Mouse (Mus musculus) liver, adult 2 months (tissue): ENCODE data around the gene Hadhb. TPM values are rescaled to one million over a fixed set of nuclear protein-coding genes. Genes with fewer than 3 reads are reported as not detected.

ENCODE experiments used
- DNase-seq: peaks from one replicate; pipeline ENCODE4 v3.0.0-alpha.2; 2011; ENCODE audit warnings: low read depth, low spot score; ENCODE audit errors: extremely low read depth
- H3K27ac ChIP-seq: fragments of 200-500 bp; replicated peaks from 2 replicates; pipeline ENCODE4 v1.5.1; 2012; ENCODE audit warnings: low read depth, mild to moderate bottlenecking, control low read depth, inconsistent platforms, low read length; ENCODE audit not compliant: insufficient read depth
- H3K27me3 ChIP-seq: fragments of 200-500 bp; 2 replicates; pipeline ENCODE4 v1.6.1; 2012; ENCODE audit warnings: mild to moderate bottlenecking, moderate library complexity, low read length, inconsistent platforms; ENCODE audit not compliant: control insufficient read depth, insufficient read depth
- H3K36me3 ChIP-seq: fragments of 200-500 bp; 2 replicates; pipeline ENCODE4 v1.6.1; 2012; ENCODE audit warnings: low read length, inconsistent platforms; ENCODE audit not compliant: control insufficient read depth, insufficient read depth
- H3K4me1 ChIP-seq: fragments of 200-500 bp; 2 replicates; pipeline ENCODE4 v1.6.1; 2011; ENCODE audit warnings: low read length; ENCODE audit not compliant: control insufficient read depth, insufficient read depth
- H3K4me3 ChIP-seq: fragments of 200-500 bp; 2 replicates; pipeline ENCODE4 v1.5.1; 2011; ENCODE audit warnings: low read depth, mild to moderate bottlenecking, control low read depth, low read length, moderate library complexity; ENCODE audit not compliant: insufficient read depth
- H3K79me2 ChIP-seq: fragments of 200-500 bp; 2 replicates; pipeline ENCODE4 v1.6.1; 2012; ENCODE audit warnings: inconsistent platforms, mild to moderate bottlenecking, low read length, moderate library complexity; ENCODE audit not compliant: control insufficient read depth, insufficient read depth
- H3K9ac ChIP-seq: fragments of 200-500 bp; 2 replicates; pipeline ENCODE4 v1.6.1; 2012; ENCODE audit warnings: low read depth, mild to moderate bottlenecking, control low read depth, inconsistent platforms, low read length
- CTCF ChIP-seq: fragments of 200-500 bp; IDR thresholded peaks from 2 replicates; pipeline ENCODE4 v1.5.1; 2011; ENCODE audit warnings: low read depth, low read length, control low read depth
- POLR2A ChIP-seq: fragments of 200-500 bp; IDR thresholded peaks from 2 replicates; pipeline ENCODE4 v1.6.1; 2011; ENCODE audit warnings: low read length, control low read depth; ENCODE audit not compliant: insufficient read depth; ENCODE audit errors: extremely low read depth
- WGBS: fragments of 180-500 bp; shearing (Covaris S2); methylation state at CpG from one replicate; pipeline ENCODE4 v1.1.7; 2018; 5-methylcytosine and 5-hydroxymethylcytosine counted together
- polyA plus RNA-seq: library from polyadenylated mRNA; depleted of rRNA; stranded (reverse); fragments of >200 nt; gene quantifications from 2 replicates; pipeline ENCODE4 v1.2.3, GENCODE M21; 2012; rRNA removed
- total RNA-seq: library from RNA; depleted of rRNA; stranded (reverse); fragments of >200 nt; gene quantifications from 2 replicates; pipeline ENCODE4 v1.2.3, GENCODE M21; 2014; rRNA removed

Gene Hadhb
- total RNA-seq (252 and 270 TPM in 2 replicates), polyA plus RNA-seq (137 and 138 TPM in 2 replicates)

- TF ChIP-seq CTCF, result no peak
- peak; percentile 93 for TF ChIP-seq POLR2A
- H3K4me3 ChIP-seq, result peak within 1 kb of the TSS; percentile 82
- H3K9ac ChIP-seq, result peak within 1 kb of the TSS; percentile 84
- peak; percentile 84 for DNase-seq
- under 1% methylated on average over 53 of the region's 53 CpGs for WGBS
- H3K79me2 ChIP-seq, result peaks cover 23% of the 10 kb centered on the region; the same call in 1 of the 2 replicates
- H3K36me3 ChIP-seq, result peaks cover 2% of the 10 kb centered on the region
- H3K4me1 ChIP-seq, result peaks cover 14% of the 10 kb centered on the region
- H3K27me3 ChIP-seq, result no peaks in the 10 kb centered on the region
- peak within 1 kb of the TSS; percentile 98 for H3K27ac ChIP-seq
Measured at GRCm38 (mm10) chr5:30154474-30155394, at the start of gene Hadhb, which contains the start of gene Hadha. Gene Hadhb (plus strand): TSS chr5:30155248. Gene Hadha (minus strand): TSS chr5:30155162.

- DNase-seq, result no peak
- no peaks in the 10 kb centered on the region for H3K79me2 ChIP-seq
- no peak for TF ChIP-seq POLR2A
- TF ChIP-seq CTCF, result no peak
- peaks cover 13% of the 10 kb centered on the region for H3K27me3 ChIP-seq
- H3K27ac ChIP-seq, result no peak within 1 kb of the TSS
- no peak within 1 kb of the TSS for H3K9ac ChIP-seq
- H3K36me3 ChIP-seq, result no peaks in the 10 kb centered on the region
- WGBS, result 9% methylated on average over 29 of the region's 29 CpGs
- H3K4me1 ChIP-seq, result peaks cover 2% of the 10 kb centered on the region; the same call in 1 of the 2 replicates
- no peak within 1 kb of the TSS for H3K4me3 ChIP-seq
Measured at GRCm38 (mm10) chr5:30105668-30106300, 49.3 kb upstream of the Hadhb start, which contains the start of gene 3110082J24Rik. Gene 3110082J24Rik (minus strand): TSS chr5:30106086.

- TF ChIP-seq POLR2A, result no peak
- TF ChIP-seq CTCF, result no peak
- DNase-seq, result no peak
Measured at GRCm38 (mm10) chr5:30106756-30107155, 48.3 kb upstream of the Hadhb start.

GRCm38 (mm10) chr5:30107186-30107585 is 47.9 kb upstream of the Hadhb start:
- no peak overlapping the region for H3K4me3 ChIP-seq
- H3K4me1 ChIP-seq, result peaks cover 2% of the 10 kb centered on the region; the same call in 1 of the 2 replicates
- DNase-seq, result no peak
- no peaks in the 10 kb centered on the region for H3K36me3 ChIP-seq
- H3K27ac ChIP-seq, result no peak overlapping the region
- 53% methylated on average over 7 of the region's 7 CpGs for WGBS
- H3K79me2 ChIP-seq, result no peaks in the 10 kb centered on the region
- no peak overlapping the region for H3K9ac ChIP-seq
- H3K27me3 ChIP-seq, result peaks cover 13% of the 10 kb centered on the region
- TF ChIP-seq CTCF, result no peak
- TF ChIP-seq POLR2A, result no peak

More at GRCm38 (mm10) chr5:30106756-30107155, 48.3 kb upstream of the Hadhb start:
- Histone ChIP-seq H3K36me3 (no peaks in the 10 kb centered on the region), H3K27ac (no peak overlapping the region), H3K9ac (no peak overlapping the region), H3K4me3 (no peak overlapping the region), H3K79me2 (no peaks in the 10 kb centered on the region), H3K4me1 (peaks cover 2% of the 10 kb centered on the region; the same call in 1 of the 2 replicates), H3K27me3 (peaks cover 13% of the 10 kb centered on the region)
- WGBS, result 76% methylated on average over 2 of the region's 2 CpGs

GRCm38 (mm10) chr5:30107611-30108041 is 47.4 kb upstream of the Hadhb start:
- Histone ChIP-seq H3K36me3 (no peaks in the 10 kb centered on the region), H3K4me1 (peaks cover 2% of the 10 kb centered on the region; the same call in 1 of the 2 replicates), H3K27ac (no peak overlapping the region), H3K9ac (no peak overlapping the region), H3K4me3 (no peak overlapping the region), H3K79me2 (no peaks in the 10 kb centered on the region), H3K27me3 (peaks cover 13% of the 10 kb centered on the region)
- 48% methylated on average over 5 of the region's 5 CpGs for WGBS
- no peak for DNase-seq
- no peak for TF ChIP-seq POLR2A
- no peak for TF ChIP-seq CTCF
